Mouse (Mus musculus) kidney, adult 2 months (tissue): ENCODE results near the gene Wdr76.
A peak's percentile ranks its signal among the peaks of the same experiment; 100 is the strongest.

Source experiments
- CTCF ChIP-seq: fragments of 200-500 bp; conservative IDR thresholded peaks from 2 replicates; pipeline ENCODE4 v1.5.1; 2011; ENCODE audit warnings: low read depth, mild to moderate bottlenecking, control low read depth, low read length, moderate library complexity, mixed read lengths; ENCODE audit not compliant: insufficient read depth, insufficient read length
- POLR2A ChIP-seq: fragments of 200-500 bp; IDR thresholded peaks from one replicate; pipeline ENCODE4 v1.6.1; 2011; ENCODE audit warnings: low read depth, low read length, control low read depth

- TF ChIP-seq POLR2A (peak; percentile 89), CTCF (0 out of 2 replicates have a peak, but pooled peaks have one; percentile 11)
Measured at GRCm38 (mm10) chr2:121505942-121506882, at the start of gene Wdr76, which contains the start of gene Mfap1a.
